Mouse (Mus musculus) lung, embryonic 15.5 days (tissue): ENCODE results near the gene Ltv1. TPM values are rescaled to one million over a fixed set of nuclear protein-coding genes. Genes with fewer than 3 reads are reported as not detected.

Experiments
- ATAC-seq: fragments of 200-750 bp; cut with Nextera tagmentation; 2 replicates; pipeline ENCODE4 v1.8.0; 2017; ENCODE audit warnings: moderate number of reproducible peaks, borderline replicate concordance; ENCODE audit not compliant: low FRiP score, low TSS enrichment; ENCODE audit errors: extremely low read depth
- H3K27ac ChIP-seq: fragments of 300-500 bp; sonication (generic); 2 replicates; pipeline ENCODE4 v1.5.1; 2015; ENCODE audit warnings: moderate library complexity, mild to moderate bottlenecking, inconsistent platforms
- H3K27me3 ChIP-seq: fragments of 300-500 bp; sonication (generic); 2 replicates; pipeline ENCODE4 v1.6.1; 2015; ENCODE audit warnings: inconsistent platforms
- H3K36me3 ChIP-seq: fragments of 300-500 bp; sonication (generic); 2 replicates; pipeline ENCODE4 v1.6.1; 2015; ENCODE audit warnings: inconsistent platforms
- H3K4me1 ChIP-seq: fragments of 300-500 bp; sonication (generic); 2 replicates; pipeline ENCODE4 v1.6.1; 2015; ENCODE audit warnings: inconsistent platforms
- H3K4me2 ChIP-seq: fragments of 300-500 bp; sonication (generic); 2 replicates; pipeline ENCODE4 v1.6.1; 2015; ENCODE audit warnings: inconsistent platforms, mild to moderate bottlenecking, moderate library complexity
- H3K4me3 ChIP-seq: fragments of 300-500 bp; sonication (generic); 2 replicates; pipeline ENCODE4 v1.5.1; 2015; ENCODE audit warnings: mild to moderate bottlenecking, inconsistent platforms
- H3K9ac ChIP-seq: fragments of 300-500 bp; sonication (generic); 2 replicates; pipeline ENCODE4 v1.6.1; 2015; ENCODE audit warnings: inconsistent platforms
- H3K9me3 ChIP-seq: fragments of 300-500 bp; sonication (generic); 2 replicates; pipeline ENCODE4 v1.6.1; 2016; ENCODE audit warnings: inconsistent platforms
- WGBS: fragments of 180-500 bp; shearing (Covaris S2); methylation state at CpG from one replicate; pipeline ENCODE4 v1.1.7; 2015; 5-methylcytosine and 5-hydroxymethylcytosine counted together
- polyA plus RNA-seq: library from polyadenylated mRNA; unstranded; fragments of >200 nt; fragmentation: Nextera tagmentation; extraction: Ambion mirVana; gene quantifications from 2 replicates; pipeline ENCODE4 v1.2.1, GENCODE M21; 2015

The Ltv1 gene
- polyA plus RNA-seq, 1 experiment from 2014 or later = 71.3 TPM

- no peak overlapping the region for H3K27ac ChIP-seq
- no peaks in the 10 kb centered on the region for H3K27me3 ChIP-seq
- ATAC-seq = no peak
- no peak overlapping the region for H3K4me2 ChIP-seq
- H3K4me1 ChIP-seq = peaks cover 8% of the 10 kb centered on the region; the same call in 1 of the 2 replicates
- no peak overlapping the region for H3K9ac ChIP-seq
- H3K4me3 ChIP-seq = no peak overlapping the region
- H3K36me3 ChIP-seq = no peaks in the 10 kb centered on the region
- WGBS = 86% methylated on average over 5 of the region's 5 CpGs
- H3K9me3 ChIP-seq = no peaks in the 10 kb centered on the region
These were observed 37.6 kb downstream of the Ltv1 start for GRCm38 (mm10) chr10:13155377-13155776.

- no peaks in the 10 kb centered on the region for H3K27me3 ChIP-seq
- no peak overlapping the region for H3K27ac ChIP-seq
- WGBS = 88% methylated on average over 4 of the region's 4 CpGs
- H3K36me3 ChIP-seq = no peaks in the 10 kb centered on the region
- peaks cover 8% of the 10 kb centered on the region; the same call in 1 of the 2 replicates for H3K4me1 ChIP-seq
- H3K4me2 ChIP-seq = no peak overlapping the region
- no peak overlapping the region for H3K9ac ChIP-seq
- no peaks in the 10 kb centered on the region for H3K9me3 ChIP-seq
- no peak for ATAC-seq
- no peak overlapping the region for H3K4me3 ChIP-seq
These were observed 40.1 kb downstream of the Ltv1 start for GRCm38 (mm10) chr10:13152811-13153364.

GRCm38 (mm10) chr10:13151353-13151752, 41.6 kb downstream of the Ltv1 start:
- H3K9ac ChIP-seq = no peak overlapping the region
- H3K27ac ChIP-seq = peak overlapping the region; percentile 16; the same call in 1 of the 2 replicates
- H3K4me2 ChIP-seq = no peak overlapping the region
- H3K4me3 ChIP-seq = no peak overlapping the region
- peaks cover 8% of the 10 kb centered on the region; the same call in 1 of the 2 replicates for H3K4me1 ChIP-seq
- peak; percentile 72; the same call in 1 of the 2 replicates for ATAC-seq
- no peaks in the 10 kb centered on the region for H3K9me3 ChIP-seq
- no peaks in the 10 kb centered on the region for H3K36me3 ChIP-seq
- WGBS = 46% methylated on average over 5 of the region's 5 CpGs
- H3K27me3 ChIP-seq = no peaks in the 10 kb centered on the region

- no peak for ATAC-seq
- H3K36me3 ChIP-seq = no peaks in the 10 kb centered on the region
- H3K4me2 ChIP-seq = no peak overlapping the region
- H3K9me3 ChIP-seq = no peaks in the 10 kb centered on the region
- peaks cover 8% of the 10 kb centered on the region; the same call in 1 of the 2 replicates for H3K4me1 ChIP-seq
- H3K4me3 ChIP-seq = no peak overlapping the region
- no peak overlapping the region for H3K27ac ChIP-seq
- 76% methylated on average over 3 of the region's 3 CpGs for WGBS
- no peaks in the 10 kb centered on the region for H3K27me3 ChIP-seq
- H3K9ac ChIP-seq = no peak overlapping the region
These were observed 42.5 kb downstream of the Ltv1 start for GRCm38 (mm10) chr10:13150435-13150834.

GRCm38 (mm10) chr10:13140434-13140833, 52.5 kb downstream of the Ltv1 start:
- Histone ChIP-seq H3K4me1 (no peaks in the 10 kb centered on the region), H3K4me2 (no peak overlapping the region), H3K36me3 (no peaks in the 10 kb centered on the region), H3K27me3 (no peaks in the 10 kb centered on the region), H3K4me3 (no peak overlapping the region), H3K9ac (no peak overlapping the region), H3K27ac (no peak overlapping the region), H3K9me3 (no peaks in the 10 kb centered on the region)
- WGBS = 50% methylated on average over 2 of the region's 2 CpGs
- no peak for ATAC-seq

- Histone ChIP-seq H3K27ac (no peak overlapping the region), H3K27me3 (no peaks in the 10 kb centered on the region), H3K9ac (no peak overlapping the region), H3K4me1 (no peaks in the 10 kb centered on the region), H3K4me3 (no peak overlapping the region), H3K4me2 (no peak overlapping the region), H3K36me3 (no peaks in the 10 kb centered on the region), H3K9me3 (no peaks in the 10 kb centered on the region)
- no peak for ATAC-seq
- WGBS = 87% methylated on average over 6 of the region's 6 CpGs
These were observed 55.1 kb downstream of the Ltv1 start for GRCm38 (mm10) chr10:13137906-13138305.

GRCm38 (mm10) chr10:13135751-13136150, 57.2 kb downstream of the Ltv1 start:
- Histone ChIP-seq H3K4me2 (no peak overlapping the region), H3K27ac (no peak overlapping the region), H3K4me1 (no peaks in the 10 kb centered on the region), H3K4me3 (no peak overlapping the region), H3K9me3 (no peaks in the 10 kb centered on the region), H3K27me3 (no peaks in the 10 kb centered on the region), H3K9ac (no peak overlapping the region), H3K36me3 (no peaks in the 10 kb centered on the region)
- ATAC-seq = no peak
- WGBS = 90% methylated on average over 7 of the region's 7 CpGs

- no peak overlapping the region for H3K4me3 ChIP-seq
- H3K9me3 ChIP-seq = no peaks in the 10 kb centered on the region
- no peaks in the 10 kb centered on the region for H3K4me1 ChIP-seq
- 90% methylated on average over 7 of the region's 7 CpGs for WGBS
- H3K9ac ChIP-seq = no peak overlapping the region
- no peaks in the 10 kb centered on the region for H3K36me3 ChIP-seq
- no peaks in the 10 kb centered on the region for H3K27me3 ChIP-seq
- ATAC-seq = no peak
- H3K4me2 ChIP-seq = no peak overlapping the region
- H3K27ac ChIP-seq = no peak overlapping the region
These were observed 57.7 kb downstream of the Ltv1 start for GRCm38 (mm10) chr10:13135276-13135675.

GRCm38 (mm10) chr10:13133850-13134249, 59.1 kb downstream of the Ltv1 start:
- H3K9me3 ChIP-seq = no peaks in the 10 kb centered on the region
- no peaks in the 10 kb centered on the region for H3K27me3 ChIP-seq
- H3K4me1 ChIP-seq = no peaks in the 10 kb centered on the region
- 86% methylated on average over 4 of the region's 4 CpGs for WGBS
- H3K27ac ChIP-seq = no peak overlapping the region
- H3K36me3 ChIP-seq = peaks cover 2% of the 10 kb centered on the region
- no peak overlapping the region for H3K4me2 ChIP-seq
- H3K4me3 ChIP-seq = no peak overlapping the region
- no peak overlapping the region for H3K9ac ChIP-seq
- no peak for ATAC-seq

Other genes with a start within 250 kb of the Ltv1 start
- 2.0 and 5.3 TPM in 2 replicates for gene Stx11, start 228.9 kb downstream of the Ltv1 start, polyA plus RNA-seq
- 35.8 and 37.5 TPM in 2 replicates for gene Sf3b5, start 187.8 kb downstream of the Ltv1 start, polyA plus RNA-seq
- gene Plagl1, start 132.7 kb downstream of the Ltv1 start, polyA plus RNA-seq = 134 and 135 TPM in 2 replicates
- gene Zc2hc1b, start 15.1 kb downstream of the Ltv1 start, polyA plus RNA-seq = not detected in 2 replicates